Mouse (Mus musculus) small intestine, adult 2 months (tissue): ENCODE results near the gene Vamp8.

ENCODE experiments used
- CTCF ChIP-seq: fragments of 200-500 bp; IDR thresholded peaks from 2 replicates; pipeline ENCODE4 v1.5.1; 2012; ENCODE audit warnings: low read depth, mild to moderate bottlenecking, control low read depth, inconsistent platforms, low read length, moderate library complexity, mixed read lengths; ENCODE audit not compliant: insufficient replicate concordance, insufficient read length; ENCODE audit errors: extremely low read depth
- POLR2A ChIP-seq: fragments of 200-500 bp; IDR thresholded peaks from 2 replicates; pipeline ENCODE4 v1.6.1; 2012; ENCODE audit warnings: low read depth, mild to moderate bottlenecking, control low read depth, inconsistent platforms, low read length, moderate library complexity

DNA sequence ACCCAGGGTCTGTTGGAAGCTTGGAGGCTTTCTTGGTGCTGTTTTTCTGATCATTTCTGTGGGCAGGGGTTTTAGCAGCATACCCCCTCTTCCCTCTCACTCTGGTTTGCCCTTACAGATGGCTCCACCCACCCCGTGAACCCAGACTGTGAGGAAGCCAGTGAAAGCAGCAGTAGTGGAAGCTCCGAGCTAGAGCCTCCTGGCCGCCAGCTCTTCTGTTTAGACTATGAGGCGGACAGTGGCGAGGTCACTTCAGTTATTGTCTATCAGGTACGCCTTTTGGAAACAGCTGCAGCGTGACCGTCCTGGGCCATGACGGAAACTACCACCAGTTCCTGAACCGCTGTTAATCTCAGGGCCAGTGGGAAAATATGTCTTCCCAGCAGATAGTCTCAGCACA is 42.1 kb downstream of the Vamp8 start:
- TF ChIP-seq CTCF (no peak), POLR2A (no peak)
